Mouse (Mus musculus) midbrain, embryonic 14.5 days (tissue): ENCODE measurements around the gene Spice1. TPM values are rescaled to one million over a fixed set of nuclear protein-coding genes. Genes with fewer than 3 reads are reported as not detected.

ENCODE experiments used
- ATAC-seq: fragments of 200-750 bp; cut with Nextera tagmentation; 2 replicates; pipeline ENCODE4 v1.8.0; 2017; ENCODE audit warnings: moderate number of reproducible peaks, moderate library complexity; ENCODE audit not compliant: low FRiP score, low TSS enrichment
- DNase-seq: peaks from one replicate; pipeline ENCODE4 v3.0.0-alpha.2; 2015
- H3K27ac ChIP-seq: fragments of 300-500 bp; sonication (generic); replicated peaks from 2 replicates; pipeline ENCODE4 v1.5.1; 2014; ENCODE audit warnings: mild to moderate bottlenecking, low read depth, low read length, moderate library complexity
- H3K27me3 ChIP-seq: fragments of 300-500 bp; sonication (generic); 2 replicates; pipeline ENCODE4 v1.6.1; 2014; ENCODE audit warnings: low read length, control low read depth, mixed read lengths; ENCODE audit not compliant: control insufficient read depth, insufficient read depth
- H3K36me3 ChIP-seq: fragments of 300-500 bp; sonication (generic); 2 replicates; pipeline ENCODE4 v1.6.1; 2014; ENCODE audit warnings: low read length, control low read depth; ENCODE audit not compliant: control insufficient read depth, insufficient read depth
- H3K4me1 ChIP-seq: fragments of 300-500 bp; sonication (generic); 2 replicates; pipeline ENCODE4 v1.6.1; 2014; ENCODE audit warnings: mild to moderate bottlenecking, antibody characterized with exemption, low read length, control low read depth; ENCODE audit not compliant: control insufficient read depth, insufficient read depth
- H3K4me2 ChIP-seq: fragments of 300-500 bp; sonication (generic); 2 replicates; pipeline ENCODE4 v1.6.1; 2014; ENCODE audit warnings: mild to moderate bottlenecking, low read length, moderate library complexity
- H3K4me3 ChIP-seq: fragments of 300-500 bp; sonication (generic); replicated peaks from 2 replicates; pipeline ENCODE4 v1.5.1; 2014; ENCODE audit warnings: low read depth, low read length
- H3K9ac ChIP-seq: fragments of 300-500 bp; sonication (generic); replicated peaks from 2 replicates; pipeline ENCODE4 v1.6.1; 2014; ENCODE audit warnings: mild to moderate bottlenecking, low read length, moderate library complexity
- H3K9me3 ChIP-seq: fragments of 300-500 bp; sonication (generic); 2 replicates; pipeline ENCODE4 v1.6.1; 2016; ENCODE audit warnings: low read length, control low read depth, mixed read lengths; ENCODE audit not compliant: control insufficient read depth
- WGBS: fragments of 180-500 bp; shearing (Covaris S2); extraction: QIAGEN DNeasy Blood & Tissue Kit; methylation state at CpG from one replicate; pipeline ENCODE4 v1.1.7; 2014; 5-methylcytosine and 5-hydroxymethylcytosine counted together
- polyA plus RNA-seq: library from polyadenylated mRNA; unstranded; fragments of >200 nt; fragmentation: Nextera tagmentation; extraction: Ambion mirVana; gene quantifications from 2 replicates; pipeline ENCODE4 v1.2.1, GENCODE M21; 2014

The Spice1 gene
- polyA plus RNA-seq, 1 experiment from 2014 or later: 16.6 TPM

GRCm38 (mm10) chr16:44423499-44423898, 76.6 kb downstream of the Spice1 start:
- Histone ChIP-seq H3K4me3 (no peak overlapping the region), H3K36me3 (no peaks in the 10 kb centered on the region), H3K27ac (no peak overlapping the region), H3K4me1 (no peaks in the 10 kb centered on the region), H3K4me2 (no peak overlapping the region), H3K27me3 (no peaks in the 10 kb centered on the region), H3K9ac (no peak overlapping the region), H3K9me3 (no peaks in the 10 kb centered on the region; the same call in 1 of the 2 replicates)
- WGBS: 41% methylated on average over 3 of the region's 3 CpGs
- DNase-seq: peak; percentile 43
- ATAC-seq: no peak

GRCm38 (mm10) chr16:44428456-44428855, 81.5 kb downstream of the Spice1 start:
- Histone ChIP-seq H3K4me3 (no peak overlapping the region), H3K4me1 (no peaks in the 10 kb centered on the region), H3K9ac (no peak overlapping the region), H3K9me3 (no peaks in the 10 kb centered on the region; the same call in 1 of the 2 replicates), H3K27ac (no peak overlapping the region), H3K36me3 (no peaks in the 10 kb centered on the region), H3K4me2 (no peak overlapping the region), H3K27me3 (no peaks in the 10 kb centered on the region)
- 85% methylated on average over 5 of the region's 5 CpGs for WGBS
- DNase-seq: no peak
- no peak for ATAC-seq

GRCm38 (mm10) chr16:44430021-44430420, 83.1 kb downstream of the Spice1 start:
- peak; percentile 62 for ATAC-seq
- peak; percentile 69 for DNase-seq
- Histone ChIP-seq H3K27me3 (no peaks in the 10 kb centered on the region), H3K4me1 (no peaks in the 10 kb centered on the region), H3K4me3 (0 out of 2 replicates have a peak overlapping the region, but pooled peaks have one; percentile 10), H3K4me2 (peak overlapping the region; percentile 29), H3K36me3 (no peaks in the 10 kb centered on the region), H3K9me3 (no peaks in the 10 kb centered on the region; the same call in 1 of the 2 replicates), H3K27ac (no peak overlapping the region), H3K9ac (no peak overlapping the region)
- 48% methylated on average over 7 of the region's 7 CpGs for WGBS

GRCm38 (mm10) chr16:44434931-44435330, 88.0 kb downstream of the Spice1 start:
- ATAC-seq: no peak
- Histone ChIP-seq H3K36me3 (no peaks in the 10 kb centered on the region), H3K9me3 (no peaks in the 10 kb centered on the region), H3K27ac (no peak overlapping the region), H3K4me2 (no peak overlapping the region), H3K4me3 (no peak overlapping the region), H3K27me3 (no peaks in the 10 kb centered on the region), H3K4me1 (no peaks in the 10 kb centered on the region), H3K9ac (no peak overlapping the region)
- no peak for DNase-seq
- WGBS: 83% methylated on average over 7 of the region's 7 CpGs

- Histone ChIP-seq H3K4me2 (no peak overlapping the region), H3K4me1 (no peaks in the 10 kb centered on the region), H3K27ac (no peak overlapping the region), H3K36me3 (no peaks in the 10 kb centered on the region), H3K4me3 (no peak overlapping the region), H3K9me3 (no peaks in the 10 kb centered on the region), H3K9ac (no peak overlapping the region), H3K27me3 (no peaks in the 10 kb centered on the region)
- no peak for DNase-seq
- ATAC-seq: no peak
- 78% methylated on average over 4 of the region's 4 CpGs for WGBS
Observed at GRCm38 (mm10) chr16:44435481-44435880, 88.6 kb downstream of the Spice1 start.

Other genes starting within 250 kb of the Spice1 start
- 126 and 149 TPM in 2 replicates for gene Atp6v1a, start 207.4 kb upstream of the Spice1 start, polyA plus RNA-seq
- 39.2 and 43.7 TPM in 2 replicates for gene Naa50, start 207.3 kb upstream of the Spice1 start, polyA plus RNA-seq
- 5.0 TPM in 2 replicates for gene Usf3, start 173.9 kb upstream of the Spice1 start, polyA plus RNA-seq
- gene Sidt1, start 13.9 kb upstream of the Spice1 start, polyA plus RNA-seq: 3.4 and 7.6 TPM in 2 replicates
- 4.3 and 6.1 TPM in 2 replicates for gene Cfap44, start 47.7 kb downstream of the Spice1 start, polyA plus RNA-seq
- gene Boc, start 211.8 kb downstream of the Spice1 start, polyA plus RNA-seq: 14.1 and 22.6 TPM in 2 replicates